Mouse (Mus musculus): ENCODE results near the gene Gm18596. TPM values are rescaled to one million over a fixed set of nuclear protein-coding genes. Genes with fewer than 3 reads are reported as not detected.
"Not testable (repeated sequence)": the region's sequence is repeated elsewhere in the genome, so short reads cannot be mapped to it uniquely, and the experiment has no call there.

The Gm18596 gene
- polyA plus RNA-seq, 1 experiment from 2014 or later = not detected

DNA sequence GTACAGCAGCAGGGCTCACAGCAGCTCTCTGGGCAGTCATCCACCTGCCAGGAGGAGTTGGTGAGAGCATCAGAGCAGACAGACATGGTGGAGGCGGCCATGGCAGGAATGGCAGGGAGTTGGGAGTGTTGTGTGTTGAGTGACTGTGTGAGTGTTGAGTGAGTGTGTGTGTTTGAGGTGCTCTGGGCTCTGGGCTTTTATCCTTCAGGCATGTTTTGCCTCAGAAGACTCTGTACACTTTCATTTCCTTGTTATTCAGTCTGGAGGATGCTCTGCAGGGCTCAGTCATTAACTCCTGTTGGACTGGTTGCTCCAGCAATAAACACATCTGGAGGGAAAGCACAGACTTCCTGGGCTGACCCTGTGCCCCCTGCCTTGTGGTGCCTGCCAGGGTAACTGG is 17.1 kb upstream of the Gm18596 start, which contains the start of gene Gm3233:
Gene Gm3233 (minus strand): TSS at position 101 of the 400 bp plus-strand sequence.
- not testable (repeated sequence) for H3K9ac ChIP-seq (ENCODE audit: low read length); H3K4me1 ChIP-seq (replicated peaks; ENCODE audit: control insufficient read depth, insufficient read depth, low read length); H3K27me3 ChIP-seq (ENCODE audit: control insufficient read depth, insufficient read depth, low read depth, low read length); H3K4me2 ChIP-seq (ENCODE audit: low read depth, low read length); H3K9me3 ChIP-seq (ENCODE audit: control insufficient read depth, low read length); H3K27ac ChIP-seq (ENCODE audit: low read length); ATAC-seq (ENCODE audit: low read depth); H3K36me3 ChIP-seq (ENCODE audit: control insufficient read depth, insufficient read depth, low read length); H3K4me3 ChIP-seq (ENCODE audit: low read length)
- WGBS = no CpG with 5 or more reads among the region's 1 CpGs

DNA sequence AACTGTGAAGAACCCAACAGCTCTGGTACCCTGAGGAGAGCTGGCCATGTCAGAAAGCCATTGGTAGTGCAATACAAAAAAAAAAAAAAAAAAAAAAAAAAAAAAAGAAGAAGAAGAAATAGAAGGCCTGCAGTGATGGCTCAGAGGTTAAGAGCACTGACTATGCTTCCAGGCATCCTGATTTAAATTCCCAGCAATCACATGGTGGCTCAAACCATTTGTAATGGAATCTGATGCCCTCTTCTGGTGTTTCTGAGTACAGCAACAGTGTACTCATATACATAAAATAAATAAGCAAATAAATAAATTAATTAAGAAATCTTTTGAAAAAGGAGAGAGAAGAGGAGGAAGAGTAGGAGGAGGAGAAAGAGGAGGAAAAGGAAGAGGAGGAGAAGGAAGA is 11.0 kb upstream of the Gm18596 start:
- no peak overlapping the region for H3K4me3 ChIP-seq (ENCODE audit: low read length)
- no peaks in the 10 kb centered on the region for H3K36me3 ChIP-seq (ENCODE audit: control insufficient read depth, insufficient read depth, low read length)
- H3K27ac ChIP-seq (ENCODE audit: low read length) = no peak overlapping the region
- no peak for ATAC-seq (ENCODE audit: low read depth)
- H3K27me3 ChIP-seq (ENCODE audit: control insufficient read depth, insufficient read depth, low read depth, low read length) = no peaks in the 10 kb centered on the region
- no peak overlapping the region for H3K9ac ChIP-seq (ENCODE audit: low read length)
- H3K4me2 ChIP-seq (ENCODE audit: low read depth, low read length) = no peak overlapping the region
- no peaks in the 10 kb centered on the region for H3K4me1 ChIP-seq (replicated peaks; ENCODE audit: control insufficient read depth, insufficient read depth, low read length)
- H3K9me3 ChIP-seq (ENCODE audit: control insufficient read depth, low read length) = no peaks in the 10 kb centered on the region

DNA sequence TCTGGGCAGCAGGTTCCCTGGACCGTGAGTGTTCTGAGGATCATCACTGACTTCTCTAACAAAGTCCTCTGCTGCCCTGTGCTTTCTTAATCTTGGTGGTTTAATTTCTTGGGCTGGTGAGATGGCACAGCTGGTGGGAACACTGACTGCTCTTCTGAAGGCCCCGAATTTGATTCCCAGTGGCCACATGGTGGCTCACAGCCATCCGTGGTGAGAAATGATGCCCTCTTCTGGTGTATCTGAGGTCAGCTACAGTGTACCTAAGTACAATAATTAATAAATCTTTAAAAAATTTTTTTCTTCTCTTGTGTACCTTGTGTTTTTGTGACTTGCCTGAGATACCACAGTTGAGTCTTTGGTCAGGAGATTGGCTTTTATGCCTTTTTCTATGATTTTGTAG is 9.9 kb upstream of the Gm18596 start:
- H3K9ac ChIP-seq (ENCODE audit: low read length); H3K27me3 ChIP-seq (ENCODE audit: control insufficient read depth, insufficient read depth, low read depth, low read length); ATAC-seq (ENCODE audit: low read depth); H3K27ac ChIP-seq (ENCODE audit: low read length); H3K9me3 ChIP-seq (ENCODE audit: control insufficient read depth, low read length); H3K36me3 ChIP-seq (ENCODE audit: control insufficient read depth, insufficient read depth, low read length); H3K4me3 ChIP-seq (ENCODE audit: low read length); H3K4me1 ChIP-seq (replicated peaks; ENCODE audit: control insufficient read depth, insufficient read depth, low read length); H3K4me2 ChIP-seq (ENCODE audit: low read depth, low read length): not testable (repeated sequence)
- WGBS = 49% methylated on average over 3 of the region's 3 CpGs

DNA sequence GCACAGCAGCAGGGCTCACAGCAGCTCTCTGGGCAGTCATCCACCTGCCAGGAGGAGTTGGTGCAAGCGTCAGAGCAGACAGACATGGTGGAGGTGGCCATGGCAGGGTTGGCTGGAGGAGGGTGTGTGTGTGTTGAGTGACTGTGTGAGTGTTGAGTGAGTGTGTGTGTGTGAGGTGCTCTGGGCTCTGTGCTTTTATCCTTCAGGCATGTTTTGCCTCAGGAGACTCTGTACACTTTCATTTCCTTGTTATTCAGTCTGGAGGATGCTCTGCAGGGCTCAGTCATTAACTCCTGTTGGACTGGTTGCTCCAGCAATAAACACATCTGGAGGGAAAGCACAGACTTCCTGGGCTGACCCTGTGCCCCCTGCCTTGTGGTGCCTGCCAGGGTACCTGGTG is 8.8 kb upstream of the Gm18596 start, which contains the start of gene Gm9736:
Gene Gm9736 (minus strand): TSS at position 101 of the 400 bp plus-strand sequence.
- H3K36me3 ChIP-seq (ENCODE audit: control insufficient read depth, insufficient read depth, low read length); ATAC-seq (ENCODE audit: low read depth); H3K27me3 ChIP-seq (ENCODE audit: control insufficient read depth, insufficient read depth, low read depth, low read length); H3K4me3 ChIP-seq (ENCODE audit: low read length); H3K9ac ChIP-seq (ENCODE audit: low read length); H3K27ac ChIP-seq (ENCODE audit: low read length); H3K4me1 ChIP-seq (replicated peaks; ENCODE audit: control insufficient read depth, insufficient read depth, low read length); H3K9me3 ChIP-seq (ENCODE audit: control insufficient read depth, low read length); H3K4me2 ChIP-seq (ENCODE audit: low read depth, low read length): not testable (repeated sequence)
- 33% methylated on average over 1 of the region's 1 CpGs for WGBS

DNA sequence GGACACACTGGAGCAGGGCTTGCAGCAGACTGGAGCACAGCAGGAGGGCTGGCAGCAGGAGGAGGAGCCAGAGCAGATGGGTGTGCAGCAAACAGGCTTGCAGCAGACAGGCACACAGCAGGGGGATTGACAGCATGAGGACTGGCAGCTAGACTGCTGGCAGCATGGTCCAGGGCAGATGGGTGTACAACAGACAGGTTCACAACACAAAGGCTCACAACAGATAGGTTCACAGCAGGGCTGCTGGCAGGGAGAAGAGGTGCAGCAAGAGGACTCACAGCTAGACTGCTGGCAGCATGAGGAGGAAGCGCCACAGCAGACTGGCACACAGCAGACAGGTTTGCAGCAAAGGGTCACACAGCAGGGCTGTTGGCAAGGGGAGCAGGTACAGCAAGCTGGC is 8.2 kb upstream of the Gm18596 start:
- not testable (repeated sequence) for H3K4me1 ChIP-seq (replicated peaks; ENCODE audit: control insufficient read depth, insufficient read depth, low read length); H3K4me3 ChIP-seq (ENCODE audit: low read length); H3K4me2 ChIP-seq (ENCODE audit: low read depth, low read length); H3K9me3 ChIP-seq (ENCODE audit: control insufficient read depth, low read length); H3K9ac ChIP-seq (ENCODE audit: low read length); H3K27me3 ChIP-seq (ENCODE audit: control insufficient read depth, insufficient read depth, low read depth, low read length); H3K27ac ChIP-seq (ENCODE audit: low read length); H3K36me3 ChIP-seq (ENCODE audit: control insufficient read depth, insufficient read depth, low read length); ATAC-seq (ENCODE audit: low read depth)
- WGBS = 62% methylated on average over 1 of the region's 1 CpGs

DNA sequence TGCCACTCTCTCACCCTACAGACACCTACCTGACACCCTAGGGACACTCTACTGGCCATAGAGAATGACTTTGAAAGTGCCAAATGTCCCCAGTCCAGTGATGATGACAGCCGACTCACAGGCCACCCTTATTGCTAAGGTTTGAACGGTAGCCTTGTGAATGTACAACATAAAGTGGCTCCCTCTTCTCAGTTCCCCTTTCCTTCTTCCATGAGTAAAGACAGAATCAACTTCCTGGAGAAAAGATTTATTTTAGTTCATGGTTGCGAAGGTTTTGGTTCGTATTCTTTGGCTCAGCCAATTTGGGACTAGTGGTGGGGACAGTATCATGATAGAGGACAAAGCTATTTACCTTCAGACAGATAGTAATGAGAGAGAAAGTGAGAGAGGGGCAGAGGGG is 3.5 kb downstream of the Gm18596 start:
- H3K9me3 ChIP-seq (ENCODE audit: control insufficient read depth, low read length) = peaks cover 4% of the 10 kb centered on the region; the same call in 1 of the 2 replicates
- ATAC-seq (ENCODE audit: low read depth) = no peak
- 80% methylated on average over 4 of the region's 4 CpGs for WGBS

DNA sequence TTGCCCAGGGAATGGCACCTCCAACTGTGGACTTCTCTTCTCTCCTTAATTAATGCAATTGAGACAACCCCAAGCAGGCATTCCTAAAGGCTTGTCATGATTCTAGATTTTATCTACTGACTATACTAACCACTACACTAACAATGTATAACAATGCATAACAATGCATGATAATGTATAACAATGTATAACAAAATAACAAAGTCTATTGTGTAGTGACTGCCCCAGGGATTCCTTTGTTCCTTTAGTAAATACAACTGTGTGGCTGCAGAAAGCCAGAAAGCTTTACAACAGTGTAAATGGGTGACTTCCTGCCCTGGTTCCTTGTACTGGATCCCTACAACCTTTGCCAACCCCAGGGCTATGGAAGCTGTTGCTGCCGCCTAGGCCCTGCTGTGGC is 6.5 kb downstream of the Gm18596 start:
- Histone ChIP-seq H3K4me3 (ENCODE audit: low read length) (no peak overlapping the region), H3K36me3 (ENCODE audit: control insufficient read depth, insufficient read depth, low read length) (no peaks in the 10 kb centered on the region), H3K9ac (ENCODE audit: low read length) (no peak overlapping the region), H3K9me3 (ENCODE audit: control insufficient read depth, low read length) (peaks cover 4% of the 10 kb centered on the region; the same call in 1 of the 2 replicates), H3K27ac (ENCODE audit: low read length) (no peak overlapping the region), H3K4me2 (ENCODE audit: low read depth, low read length) (no peak overlapping the region), H3K4me1 (replicated peaks; ENCODE audit: control insufficient read depth, insufficient read depth, low read length) (no peaks in the 10 kb centered on the region), H3K27me3 (ENCODE audit: control insufficient read depth, insufficient read depth, low read depth, low read length) (no peaks in the 10 kb centered on the region)
- no peak for ATAC-seq (ENCODE audit: low read depth)
- WGBS = 90% methylated on average over 1 of the region's 1 CpGs

More for the DNA sequence above, 3.5 kb downstream of the Gm18596 start:
- Histone ChIP-seq H3K27me3 (ENCODE audit: control insufficient read depth, insufficient read depth, low read depth, low read length) (no peaks in the 10 kb centered on the region), H3K4me3 (ENCODE audit: low read length) (no peak overlapping the region), H3K9ac (ENCODE audit: low read length) (no peak overlapping the region), H3K27ac (ENCODE audit: low read length) (no peak overlapping the region), H3K36me3 (ENCODE audit: control insufficient read depth, insufficient read depth, low read length) (no peaks in the 10 kb centered on the region), H3K4me2 (ENCODE audit: low read depth, low read length) (no peak overlapping the region), H3K4me1 (replicated peaks; ENCODE audit: control insufficient read depth, insufficient read depth, low read length) (no peaks in the 10 kb centered on the region)

DNA sequence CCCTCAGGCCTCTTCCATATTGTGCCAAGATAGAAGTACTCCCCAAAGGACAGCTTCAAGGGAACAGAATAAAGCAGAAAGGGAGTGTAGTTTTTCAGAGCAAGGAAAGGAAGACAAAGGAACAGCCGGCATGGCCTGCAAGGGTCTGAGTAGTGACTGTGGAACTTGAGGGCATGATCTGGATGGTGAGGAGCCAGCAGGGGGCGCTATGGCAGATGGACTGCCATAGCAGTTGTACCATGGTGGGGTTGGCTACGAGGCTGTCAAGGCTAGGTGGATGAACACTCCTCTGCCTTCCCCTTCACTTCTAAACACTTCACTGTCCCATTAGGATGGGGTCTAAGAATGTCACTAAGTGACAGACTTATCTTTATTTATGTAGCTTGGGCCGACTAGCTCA is 13.2 kb downstream of the Gm18596 start:
- Histone ChIP-seq H3K9me3 (ENCODE audit: control insufficient read depth, low read length) (no peaks in the 10 kb centered on the region), H3K27me3 (ENCODE audit: control insufficient read depth, insufficient read depth, low read depth, low read length) (no peaks in the 10 kb centered on the region), H3K4me3 (ENCODE audit: low read length) (no peak overlapping the region), H3K9ac (ENCODE audit: low read length) (no peak overlapping the region), H3K4me1 (replicated peaks; ENCODE audit: control insufficient read depth, insufficient read depth, low read length) (no peaks in the 10 kb centered on the region), H3K36me3 (ENCODE audit: control insufficient read depth, insufficient read depth, low read length) (no peaks in the 10 kb centered on the region), H3K27ac (ENCODE audit: low read length) (no peak overlapping the region), H3K4me2 (ENCODE audit: low read depth, low read length) (no peak overlapping the region)
- no peak for ATAC-seq (ENCODE audit: low read depth)
- 38% methylated on average over 4 of the region's 4 CpGs for WGBS

DNA sequence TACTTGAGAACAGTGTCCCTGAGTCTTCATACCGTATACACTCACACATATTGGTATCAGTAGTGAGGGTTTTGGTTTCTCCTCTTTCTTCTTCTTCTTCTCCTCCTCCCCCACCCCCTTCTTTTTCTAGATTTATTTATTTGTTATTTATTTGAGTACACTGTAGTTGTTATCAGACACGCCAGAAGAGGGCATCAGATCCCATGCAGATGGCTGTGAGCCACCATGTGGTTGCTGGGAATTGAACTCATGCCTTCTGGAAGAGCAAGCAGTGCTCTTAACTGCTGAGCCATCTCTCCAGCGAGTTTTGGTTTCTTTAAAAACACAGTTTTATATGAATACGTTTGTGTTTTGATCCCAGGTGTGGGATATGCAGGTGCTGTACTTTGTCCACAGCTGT is 14.2 kb downstream of the Gm18596 start:
- no peak overlapping the region for H3K9ac ChIP-seq (ENCODE audit: low read length)
- H3K4me1 ChIP-seq (replicated peaks; ENCODE audit: control insufficient read depth, insufficient read depth, low read length) = no peaks in the 10 kb centered on the region
- no peaks in the 10 kb centered on the region for H3K9me3 ChIP-seq (ENCODE audit: control insufficient read depth, low read length)
- H3K36me3 ChIP-seq (ENCODE audit: control insufficient read depth, insufficient read depth, low read length) = no peaks in the 10 kb centered on the region
- H3K27ac ChIP-seq (ENCODE audit: low read length) = no peak overlapping the region
- H3K27me3 ChIP-seq (ENCODE audit: control insufficient read depth, insufficient read depth, low read depth, low read length) = no peaks in the 10 kb centered on the region
- H3K4me3 ChIP-seq (ENCODE audit: low read length) = no peak overlapping the region
- H3K4me2 ChIP-seq (ENCODE audit: low read depth, low read length) = no peak overlapping the region
- ATAC-seq (ENCODE audit: low read depth) = no peak
- WGBS = 51% methylated on average over 4 of the region's 4 CpGs

DNA sequence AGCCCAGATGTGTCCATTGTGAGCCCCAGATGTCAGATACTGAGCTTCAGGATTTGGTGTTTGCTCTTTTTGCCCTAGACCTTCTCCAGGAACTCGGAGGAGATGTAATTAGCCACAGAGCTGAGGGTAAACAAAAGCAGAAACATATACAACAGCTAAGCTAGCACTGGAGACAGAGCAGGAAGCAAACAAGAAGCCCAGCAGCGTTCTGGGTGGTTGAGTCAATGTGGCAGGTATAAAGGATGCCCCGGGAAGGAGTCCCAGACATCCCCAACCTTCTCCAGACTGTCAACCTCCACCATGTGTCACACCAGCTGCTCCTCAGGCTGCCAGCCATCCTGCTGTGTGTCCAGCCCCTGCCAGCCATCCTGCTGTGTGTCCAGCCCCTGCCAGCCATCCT is 16.3 kb downstream of the Gm18596 start, which contains the start of gene Gm10100:
Gene Gm10100 (plus strand): TSS at position 301 of the 400 bp plus-strand sequence.
- Histone ChIP-seq H3K36me3 (ENCODE audit: control insufficient read depth, insufficient read depth, low read length) (no peaks in the 10 kb centered on the region), H3K27ac (ENCODE audit: low read length) (no peak within 1 kb of the TSS), H3K9ac (ENCODE audit: low read length) (no peak within 1 kb of the TSS), H3K4me3 (ENCODE audit: low read length) (no peak within 1 kb of the TSS), H3K9me3 (ENCODE audit: control insufficient read depth, low read length) (no peaks in the 10 kb centered on the region), H3K4me1 (replicated peaks; ENCODE audit: control insufficient read depth, insufficient read depth, low read length) (no peaks in the 10 kb centered on the region), H3K27me3 (ENCODE audit: control insufficient read depth, insufficient read depth, low read depth, low read length) (no peaks in the 10 kb centered on the region), H3K4me2 (ENCODE audit: low read depth, low read length) (no peak within 1 kb of the TSS)
- 16% methylated on average over 3 of the region's 3 CpGs for WGBS
- ATAC-seq (ENCODE audit: low read depth) = no peak

Data from lung, embryonic 16.5 days (tissue).